Mouse (Mus musculus) spleen, adult 10 weeks (tissue): ENCODE measurements around the gene Ano6. TPM values are rescaled to one million over a fixed set of nuclear protein-coding genes. Genes with fewer than 3 reads are reported as not detected.

Experiments used
- polyA plus RNA-seq: library from polyadenylated mRNA; stranded (reverse); fragments of 350-450 nt; fragmentation: Illumina TruSeq; extraction: RNeasy Lipid Tissue Mini Kit (QIAGEN cat#74804); gene quantifications from one replicate; pipeline ENCODE4 v1.2.3, GENCODE M21; 2015; ENCODE audit warnings: low replicate concordance; ENCODE audit not compliant: insufficient read depth

The Ano6 gene
- polyA plus RNA-seq = 45.6 TPM

GRCm38 (mm10) chr15:95790529-95791071 is at the start of gene Ano6:
TSS of gene Ano6 (plus strand) at chr15:95790843.

Other genes starting within 250 kb of the Ano6 start
- not detected for gene Dbx2, start 134.9 kb upstream of the Ano6 start, polyA plus RNA-seq